Mouse (Mus musculus) heart, adult 2 months (tissue): ENCODE results near the gene Adprhl2. TPM values are rescaled to one million over a fixed set of nuclear protein-coding genes. Genes with fewer than 3 reads are reported as not detected.

Experiments
- DNase-seq, 2 experiments: peaks; one replicate each; pipeline ENCODE4 v3.0.0; 2021
- H3K27ac ChIP-seq: fragments of 200-600 bp; 2 replicates; pipeline ENCODE4 v1.8.1; 2022
- H3K27me3 ChIP-seq: fragments of 200-500 bp; 2 replicates; pipeline ENCODE4 v1.6.1; 2012; ENCODE audit warnings: mild to moderate bottlenecking, low read length, inconsistent platforms, mixed read lengths; ENCODE audit not compliant: control insufficient read depth, insufficient read depth
- H3K36me3 ChIP-seq: fragments of 200-500 bp; 2 replicates; pipeline ENCODE4 v1.6.1; 2012; ENCODE audit warnings: low read length, inconsistent platforms; ENCODE audit not compliant: control insufficient read depth, insufficient read depth
- H3K4me1 ChIP-seq: fragments of 200-500 bp; 2 replicates; pipeline ENCODE4 v1.6.1; 2011; ENCODE audit warnings: low read length; ENCODE audit not compliant: control insufficient read depth, insufficient read depth
- H3K4me3 ChIP-seq: fragments of 200-600 bp; 2 replicates; pipeline ENCODE4 v1.8.1; 2022
- H3K79me2 ChIP-seq: fragments of 200-500 bp; replicated peaks from 2 replicates; pipeline ENCODE4 v1.6.1; 2012; ENCODE audit warnings: mild to moderate bottlenecking, inconsistent platforms, low read length, moderate library complexity, mixed read lengths; ENCODE audit not compliant: control insufficient read depth, insufficient read depth
- H3K9ac ChIP-seq: fragments of 200-500 bp; 2 replicates; pipeline ENCODE4 v1.6.1; 2012; ENCODE audit warnings: low read depth, mild to moderate bottlenecking, control low read depth, inconsistent platforms, low read length, mixed read lengths
- CTCF ChIP-seq: fragments of 200-600 bp; IDR thresholded peaks from 2 replicates; pipeline ENCODE4 v1.8.1; 2022; ENCODE audit warnings: antibody characterized with exemption, mild to moderate bottlenecking, moderate library complexity
- EP300 ChIP-seq: fragments of 200-500 bp; IDR thresholded peaks from 2 replicates; pipeline ENCODE4 v1.6.1; 2011; ENCODE audit warnings: low read depth, low read length, control low read depth; ENCODE audit not compliant: insufficient read depth
- POLR2A ChIP-seq: fragments of 200-500 bp; IDR thresholded peaks from 2 replicates; pipeline ENCODE4 v1.6.1; 2011; ENCODE audit warnings: mild to moderate bottlenecking, low read depth, low read length, control low read depth; ENCODE audit not compliant: insufficient read depth
- WGBS: fragments of 180-500 bp; shearing (Covaris S2); methylation state at CpG from one replicate; pipeline ENCODE4 v1.1.7; 2018; 5-methylcytosine and 5-hydroxymethylcytosine counted together
- intact Hi-C: fragments of 180-260 bp; cut with DNase I; formaldehyde crosslinking; loops from one replicate; pipeline ENCODE4 v1.15.1; 2025
- polyA plus RNA-seq: library from polyadenylated mRNA; depleted of rRNA; stranded (reverse); fragments of >200 nt; gene quantifications from 2 replicates; pipeline ENCODE4 v1.2.3, GENCODE M21; 2012
- total RNA-seq, 2 experiments: library from RNA; stranded (reverse); gene quantifications; 2 replicates each; pipeline ENCODE4 v1.2.3; 2021

Adprhl2 gene
- total and polyA plus RNA-seq, 3 experiments: 12.9 to 14.7 (median 13.0) TPM

DNA sequence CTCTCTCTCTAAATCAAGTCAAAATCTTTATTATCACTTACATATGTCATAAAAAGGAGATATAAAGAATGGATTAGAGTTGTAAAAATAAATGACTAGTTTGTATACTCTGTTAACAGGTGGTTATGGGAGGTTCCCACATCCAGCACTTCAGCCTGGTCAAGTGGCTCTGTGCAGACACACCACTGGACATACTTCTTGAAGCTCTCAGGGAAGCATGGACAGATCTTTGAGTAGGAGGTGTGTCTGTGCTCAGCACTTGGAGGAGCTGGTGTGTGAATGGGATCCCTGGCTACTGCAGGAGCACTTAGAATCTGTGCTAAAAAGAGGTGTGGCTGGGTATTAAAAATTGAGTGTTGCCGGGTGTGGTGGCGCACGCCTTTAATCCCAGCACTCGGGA lies 8.8 kb upstream of the Adprhl2 start:
- H3K36me3 ChIP-seq: no peaks in the 10 kb centered on the region
- WGBS: 93% methylated on average over 4 of the region's 4 CpGs
- H3K4me3 ChIP-seq: no peak overlapping the region
- no peak for DNase-seq
- no peak overlapping the region for H3K27ac ChIP-seq
- H3K9ac ChIP-seq: no peak overlapping the region
- H3K27me3 ChIP-seq: no peaks in the 10 kb centered on the region
- H3K79me2 ChIP-seq: no peaks in the 10 kb centered on the region
- TF ChIP-seq POLR2A (no peak), CTCF (no peak), EP300 (no peak)
- H3K4me1 ChIP-seq: no peaks in the 10 kb centered on the region
- intact Hi-C loops: no loop called here

DNA sequence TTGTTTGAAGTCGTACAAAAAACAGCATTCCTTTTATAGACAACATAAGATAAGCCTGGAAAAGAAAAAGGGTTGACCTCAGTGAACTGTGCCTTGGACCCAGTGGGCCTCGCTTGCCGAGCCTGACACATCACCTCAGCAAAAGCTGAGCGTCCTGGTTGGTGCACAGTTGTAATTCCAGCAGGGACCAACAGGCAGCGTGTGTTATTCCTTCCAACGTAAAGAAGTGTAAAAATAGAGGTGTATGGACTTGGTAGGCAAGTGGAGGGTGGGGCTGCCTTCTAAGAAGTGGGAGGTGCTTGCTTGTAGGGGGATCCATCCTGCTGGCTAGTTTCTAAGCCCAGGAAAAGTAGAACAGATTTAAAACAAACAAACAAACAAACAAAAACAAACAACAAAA lies 4.5 kb upstream of the Adprhl2 start:
- Histone ChIP-seq H3K27me3 (no peaks in the 10 kb centered on the region), H3K36me3 (no peaks in the 10 kb centered on the region), H3K79me2 (no peaks in the 10 kb centered on the region; the same call in 1 of the 2 replicates), H3K4me3 (no peak overlapping the region), H3K4me1 (no peaks in the 10 kb centered on the region), H3K27ac (no peak overlapping the region), H3K9ac (no peak overlapping the region)
- TF ChIP-seq EP300 (no peak), CTCF (no peak), POLR2A (no peak)
- 39% methylated on average over 6 of the region's 6 CpGs for WGBS
- DNase-seq: no peak
- intact Hi-C loops: no loop called here

DNA sequence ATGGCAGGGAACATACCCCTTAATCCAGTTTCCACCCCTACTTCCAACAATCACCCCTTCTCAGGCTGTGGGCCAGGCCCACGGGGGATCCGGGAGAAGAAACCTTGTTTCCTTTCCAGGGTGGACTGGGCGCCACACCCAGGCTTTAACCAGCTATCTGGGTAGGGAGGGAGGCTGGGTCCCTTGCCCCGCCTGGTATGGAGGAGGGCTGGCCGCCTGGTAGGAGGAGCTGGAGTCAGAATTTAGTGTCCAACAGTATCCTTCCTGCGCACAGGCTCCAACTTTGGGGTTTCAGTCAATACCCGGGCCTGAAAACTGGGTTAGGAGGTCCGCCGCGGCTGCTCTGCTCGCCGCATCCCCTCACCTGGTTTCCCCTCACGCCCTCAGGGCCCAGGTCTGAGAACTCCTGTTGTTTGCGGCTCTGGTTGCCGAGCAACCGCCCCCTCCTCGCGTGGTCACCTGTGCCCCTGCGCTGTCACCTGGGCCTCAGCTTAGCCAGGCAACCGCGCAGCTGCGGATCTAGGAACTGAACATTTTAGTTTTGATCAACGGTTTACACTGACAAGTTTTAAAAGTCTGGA lies 3.9 kb upstream of the Adprhl2 start, which contains the start of gene Tekt2:
TSS of gene Tekt2 (minus strand) at position 408 of the 581 bp plus-strand sequence.
- WGBS: 28% methylated on average over 23 of the region's 23 CpGs
- no peaks in the 10 kb centered on the region for H3K36me3 ChIP-seq
- intact Hi-C loops: no loop called here
- TF ChIP-seq CTCF (no peak), EP300 (no peak), POLR2A (no peak)
- no peaks in the 10 kb centered on the region for H3K4me1 ChIP-seq
- H3K27ac ChIP-seq: no peak within 1 kb of the TSS
- H3K4me3 ChIP-seq: no peak within 1 kb of the TSS
- DNase-seq: no peak
- H3K9ac ChIP-seq: no peak within 1 kb of the TSS
- H3K79me2 ChIP-seq: no peaks in the 10 kb centered on the region; the same call in 1 of the 2 replicates
- no peaks in the 10 kb centered on the region for H3K27me3 ChIP-seq

DNA sequence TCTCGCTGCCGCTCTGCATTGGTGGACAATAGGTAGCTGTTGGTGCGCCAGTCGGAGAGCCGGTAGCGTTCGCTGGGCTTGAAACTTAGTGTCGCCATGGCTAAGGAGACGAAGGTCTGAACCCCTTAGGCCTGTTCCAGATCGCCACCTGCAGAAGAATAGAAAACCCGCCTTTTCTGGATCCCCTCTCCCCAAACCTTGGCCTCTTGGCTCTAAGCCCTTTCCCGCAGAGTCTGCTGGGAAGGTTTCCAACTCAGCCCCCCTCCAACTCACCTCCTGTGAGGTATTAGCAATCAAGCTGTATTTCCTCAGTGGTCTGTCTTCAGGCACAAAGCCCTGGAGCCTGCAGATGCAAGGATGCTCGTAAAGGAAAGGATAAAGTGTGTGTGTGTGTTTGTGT lies 3.4 kb upstream of the Adprhl2 start:
- WGBS: 61% methylated on average over 13 of the region's 13 CpGs
- no peak for TF ChIP-seq EP300
- no peak for TF ChIP-seq CTCF
- no peak for TF ChIP-seq POLR2A

GRCm38 (mm10) chr4:126322646-126323045 lies 1.1 kb upstream of the Adprhl2 start:
- 92% methylated on average over 13 of the region's 13 CpGs for WGBS
- no peak overlapping the region for H3K4me3 ChIP-seq
- intact Hi-C loops: loop anchor here (5.0 kb wide), 1 partner anchor 105 kb away; the partner anchor contains the start of gene Ago3
- no peaks in the 10 kb centered on the region for H3K4me1 ChIP-seq
- H3K79me2 ChIP-seq: no peaks in the 10 kb centered on the region; the same call in 1 of the 2 replicates
- no peak overlapping the region for H3K27ac ChIP-seq
- no peak for DNase-seq
- TF ChIP-seq POLR2A (no peak), CTCF (no peak), EP300 (no peak)
- no peaks in the 10 kb centered on the region for H3K36me3 ChIP-seq
- H3K27me3 ChIP-seq: no peaks in the 10 kb centered on the region
- H3K9ac ChIP-seq: no peak overlapping the region

More for the DNA sequence above, 3.4 kb upstream of the Adprhl2 start:
- Histone ChIP-seq H3K79me2 (no peaks in the 10 kb centered on the region; the same call in 1 of the 2 replicates), H3K27ac (no peak overlapping the region), H3K27me3 (no peaks in the 10 kb centered on the region), H3K4me1 (no peaks in the 10 kb centered on the region), H3K9ac (no peak overlapping the region), H3K4me3 (no peak overlapping the region), H3K36me3 (no peaks in the 10 kb centered on the region)
- intact Hi-C loops: loop anchor here (5.0 kb wide), 1 partner anchor 102 kb away; the partner anchor contains the start of gene Ago3
- DNase-seq: no peak

DNA sequence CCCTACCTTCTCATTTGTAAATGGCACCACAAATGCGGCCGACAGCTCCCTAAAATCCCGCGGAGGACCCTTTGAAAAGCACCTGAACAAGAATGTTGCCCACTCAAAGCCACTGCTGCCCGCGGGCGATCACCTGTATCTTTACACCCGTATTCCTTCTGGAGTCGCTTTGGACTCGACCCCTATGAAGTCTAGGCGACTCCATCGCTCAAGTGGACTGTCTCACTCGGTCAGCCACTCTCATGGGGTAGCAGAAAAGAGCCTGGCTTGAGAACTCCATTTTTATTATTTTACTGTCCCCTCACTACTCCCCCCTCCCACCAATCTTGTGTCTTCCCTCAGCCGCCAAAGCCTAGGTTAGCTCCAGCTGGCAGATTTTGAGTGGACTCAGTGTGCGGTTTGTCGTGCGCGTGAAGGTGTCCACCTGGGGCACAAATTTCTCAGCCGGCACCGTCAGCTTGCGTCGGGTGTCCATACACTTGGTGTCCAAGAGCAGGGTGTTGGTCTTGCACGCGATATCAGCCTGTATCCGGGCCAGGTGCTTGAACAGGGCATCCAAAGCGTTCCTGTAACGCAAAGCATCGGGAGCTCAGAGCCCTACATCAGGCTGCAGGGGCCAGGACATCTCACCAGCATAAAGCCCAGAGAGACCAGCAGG lies 480 bp upstream of the Adprhl2 start:
- TF ChIP-seq POLR2A: no peak
- TF ChIP-seq CTCF: no peak; the same call in 1 of the 2 replicates
- no peaks in the 10 kb centered on the region; the same call in 1 of the 2 replicates for H3K79me2 ChIP-seq
- no peaks in the 10 kb centered on the region for H3K27me3 ChIP-seq
- H3K27ac ChIP-seq: peak overlapping the region; percentile 81
- no peaks in the 10 kb centered on the region for H3K4me1 ChIP-seq
- intact Hi-C loops: loop anchor here (5.0 kb wide), 1 partner anchor 105 kb away; the partner anchor contains the start of gene Ago3
- WGBS: 58% methylated on average over 28 of the region's 28 CpGs
- peak overlapping the region; percentile 91 for H3K4me3 ChIP-seq
- H3K36me3 ChIP-seq: no peaks in the 10 kb centered on the region
- no peak for DNase-seq
- 0 out of 2 replicates have a peak overlapping the region, but pooled peaks have one; percentile 45 for H3K9ac ChIP-seq
